9 mouse cellular contexts compared by ENCODE assay signal in the genomic region with DNA sequence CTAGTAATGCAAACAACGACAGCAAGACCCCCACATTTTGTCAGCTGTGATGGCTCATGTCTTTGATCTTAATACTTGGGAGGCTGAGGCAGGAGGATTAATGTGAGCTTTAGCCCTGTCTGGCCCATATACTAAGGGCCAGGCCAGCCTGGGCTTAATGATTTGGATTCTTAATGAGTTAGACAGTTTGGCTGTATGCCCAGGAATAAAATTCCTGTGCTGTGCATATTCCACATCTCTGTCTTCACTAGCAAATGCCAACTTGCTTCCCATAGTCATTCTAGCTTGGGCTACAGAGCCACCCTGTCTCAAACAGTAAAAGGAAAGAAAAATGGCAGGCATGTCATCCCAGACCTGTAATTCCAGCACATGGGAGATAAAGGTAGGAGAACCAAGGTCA.
"Had no signal": no experiment of that assay in that cellular context is flagged by ENCODE, and none has a peak within 500 bp of the region (broad histone marks: within the 10 kb centered on the region; RNA-seq: fewer than 3 reads in every experiment).

No protein-coding gene starts in this region.

- ATAC-seq: hindbrain, postnatal 0 days; liver, embryonic 12.5 days; midbrain, embryonic 16.5 days had no signal

- DNase-seq: kidney, postnatal 36 days; lung, postnatal 14 days; right cerebral cortex, adult 18-20 months; right cerebral cortex, postnatal 25 days; thymus, adult 2 months; thymus, postnatal 25 days had no signal
